Mouse (Mus musculus): ENCODE data around the gene Ddx4.

Gene Ddx4

GRCm38 (mm10) chr13:112551641-112552548 is 100.4 kb downstream of the Ddx4 start:
- DNase-seq, result no peak

All from cerebellum, postnatal 14 days (tissue).